Mouse (Mus musculus) C2C12 (cell line): ENCODE results near the gene Gapvd1.

Experiments
- CEBPB ChIP-seq: IDR thresholded peaks from one replicate; pipeline ENCODE4 v1.6.1; 2011; ENCODE audit warnings: low read depth, mild to moderate bottlenecking, control low read depth, moderate library complexity
- CTCF ChIP-seq: IDR thresholded peaks from one replicate; pipeline ENCODE4 v1.5.1; 2011; ENCODE audit not compliant: control insufficient read depth, insufficient read depth, insufficient read length
- MAX ChIP-seq: IDR thresholded peaks from one replicate; pipeline ENCODE4 v1.6.1; 2011; ENCODE audit warnings: mild to moderate bottlenecking, control low read depth
- USF1 ChIP-seq: IDR thresholded peaks from one replicate; pipeline ENCODE4 v1.6.1; 2011; ENCODE audit warnings: low read depth, mild to moderate bottlenecking, control low read depth, moderate library complexity

GRCm38 (mm10) chr2:34745673-34746072 lies 9.4 kb downstream of the Gapvd1 start:
- TF ChIP-seq CTCF (no peak), USF1 (no peak), CEBPB (no peak), MAX (no peak)
